Mouse (Mus musculus): Measurements from ENCODE around the gene Gm2007.
"Not testable (repeated sequence)": the region's sequence is repeated elsewhere in the genome, so short reads cannot be mapped to it uniquely, and the experiment has no call there.

The Gm2007 gene

DNA sequence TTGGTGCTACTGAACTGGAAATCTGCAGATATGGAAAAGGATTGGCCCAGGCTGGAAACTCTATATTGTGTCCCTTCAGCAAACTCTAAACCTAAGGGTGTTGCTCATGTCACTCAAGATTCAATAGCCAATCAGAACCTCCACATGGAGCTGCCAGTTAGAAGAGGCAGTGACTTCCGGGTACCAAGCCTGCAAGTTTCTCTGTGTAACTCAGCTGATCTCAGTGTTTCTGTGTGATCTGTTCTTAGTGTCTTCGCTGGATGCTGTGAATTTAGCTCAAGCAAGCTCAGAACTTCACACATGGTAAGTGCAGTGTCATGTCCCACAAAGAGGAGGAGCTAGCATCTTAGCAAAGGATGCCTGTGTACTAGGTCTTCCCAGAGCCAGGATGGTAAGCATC, at the start of gene Gm2007:
Gm2007 (plus strand) TSS at position 301 of the 400 bp plus-strand sequence.
- DNase-seq (ENCODE audit: low spot score in 2 of 2) = not testable (repeated sequence)

DNA sequence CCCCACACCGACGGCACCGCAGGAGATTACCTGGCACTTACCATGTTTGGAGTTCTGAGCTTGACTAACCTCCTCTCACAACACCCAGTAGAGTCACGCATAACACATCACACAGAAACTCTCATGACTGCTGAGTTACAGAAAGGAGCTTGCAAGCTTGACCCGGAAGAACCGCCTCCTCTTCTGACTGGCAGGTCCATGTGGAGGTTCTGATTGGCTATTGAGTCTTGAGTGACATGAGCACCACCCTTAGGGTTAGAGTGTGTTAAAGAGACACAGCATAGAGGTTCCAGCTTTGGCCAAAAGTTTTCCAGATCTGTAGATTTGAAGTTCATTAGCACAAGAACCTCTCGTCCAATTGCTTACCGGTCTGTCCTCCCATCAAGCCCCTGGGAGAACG, 37.8 kb upstream of the Gm2007 start, which contains the start of gene Zfp969:
Zfp969 (minus strand) TSS at position 101 of the 400 bp plus-strand sequence.
- DNase-seq (ENCODE audit: low spot score in 2 of 2) = not testable (repeated sequence)

DNA sequence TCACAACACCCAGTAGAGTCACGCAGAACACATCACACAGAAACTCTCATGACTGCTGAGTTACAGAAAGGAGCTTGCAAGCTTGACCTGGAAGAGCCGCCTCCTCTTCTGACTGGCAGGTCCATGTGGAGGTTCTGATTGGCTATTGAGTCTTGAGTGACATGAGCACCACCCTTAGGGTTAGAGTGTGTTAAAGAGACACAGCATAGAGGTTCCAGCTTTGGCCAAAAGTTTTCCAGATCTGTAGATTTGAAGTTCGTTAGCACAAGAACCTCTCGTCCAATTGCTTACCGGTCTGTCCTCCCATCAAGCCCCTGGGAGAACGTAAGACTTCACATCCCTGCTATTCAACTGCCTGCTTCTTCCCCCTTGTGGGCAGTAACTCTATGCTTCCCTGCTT, 59.7 kb downstream of the Gm2007 start, which contains the start of gene Gm14288:
Gm14288 (minus strand) TSS at position 101 of the 400 bp plus-strand sequence.
- DNase-seq (ENCODE audit: low spot score in 2 of 2) = not testable (repeated sequence)

Measured in right cerebral cortex, postnatal 10 days (tissue).